Mouse (Mus musculus) heart, embryonic 11.5 days (tissue): ENCODE results near the gene Prkce. TPM values are rescaled to one million over a fixed set of nuclear protein-coding genes. Genes with fewer than 3 reads are reported as not detected.

Experiments
- ATAC-seq: fragments of 200-750 bp; cut with Nextera tagmentation; replicated peaks from 2 replicates; pipeline ENCODE4 v1.8.0; 2017; ENCODE audit warnings: moderate library complexity; ENCODE audit not compliant: insufficient number of reproducible peaks, low FRiP score, low TSS enrichment
- H3K27ac ChIP-seq: fragments of 300-500 bp; sonication (generic); 2 replicates; pipeline ENCODE4 v1.5.1; 2014; ENCODE audit warnings: mild to moderate bottlenecking, low read depth, low read length
- H3K27me3 ChIP-seq: fragments of 300-500 bp; sonication (generic); 2 replicates; pipeline ENCODE4 v1.6.1; 2014; ENCODE audit warnings: mild to moderate bottlenecking, low read length, mixed read lengths; ENCODE audit not compliant: control insufficient read depth, insufficient read depth
- H3K36me3 ChIP-seq: fragments of 300-500 bp; sonication (generic); 2 replicates; pipeline ENCODE4 v1.6.1; 2014; ENCODE audit warnings: mild to moderate bottlenecking, low read length, moderate library complexity, mixed read lengths; ENCODE audit not compliant: control insufficient read depth, insufficient read depth
- H3K4me1 ChIP-seq: fragments of 300-500 bp; sonication (generic); 2 replicates; pipeline ENCODE4 v1.6.1; 2014; ENCODE audit warnings: low read length; ENCODE audit not compliant: control insufficient read depth, insufficient read depth
- H3K4me2 ChIP-seq: fragments of 300-500 bp; sonication (generic); 2 replicates; pipeline ENCODE4 v1.6.1; 2014; ENCODE audit warnings: mild to moderate bottlenecking, moderate library complexity
- H3K4me3 ChIP-seq: fragments of 300-500 bp; sonication (generic); 2 replicates; pipeline ENCODE4 v1.5.1; 2014; ENCODE audit warnings: low read depth, low read length
- H3K9ac ChIP-seq: fragments of 300-500 bp; sonication (generic); 2 replicates; pipeline ENCODE4 v1.6.1; 2014; ENCODE audit warnings: mild to moderate bottlenecking, low read depth, low read length, moderate library complexity
- H3K9me3 ChIP-seq: fragments of 300-500 bp; sonication (generic); replicated peaks from 2 replicates; pipeline ENCODE4 v1.6.1; 2016; ENCODE audit warnings: low read length; ENCODE audit not compliant: control insufficient read depth
- WGBS: fragments of 180-500 bp; shearing (Covaris S2); extraction: QIAGEN DNeasy Blood & Tissue Kit; methylation state at CpG from one replicate; pipeline ENCODE4 v1.1.7; 2014; ENCODE audit not compliant: insufficient replicate concordance; 5-methylcytosine and 5-hydroxymethylcytosine counted together
- polyA plus RNA-seq: library from polyadenylated mRNA; unstranded; fragments of >200 nt; fragmentation: Nextera tagmentation; extraction: Ambion mirVana; gene quantifications from 2 replicates; pipeline ENCODE4 v1.2.1, GENCODE M21; 2014

Prkce gene
- polyA plus RNA-seq, 1 experiment from 2014 or later, result 12.8 TPM

GRCm38 (mm10) chr17:86208057-86208820 is 40.7 kb downstream of the Prkce start:
- H3K27me3 ChIP-seq, result no peaks in the 10 kb centered on the region
- no peak overlapping the region for H3K4me3 ChIP-seq
- H3K4me1 ChIP-seq, result peaks cover 48% of the 10 kb centered on the region
- no peak overlapping the region for H3K9ac ChIP-seq
- ATAC-seq, result no peak
- no peaks in the 10 kb centered on the region for H3K36me3 ChIP-seq
- H3K9me3 ChIP-seq, result no peaks in the 10 kb centered on the region
- no peak overlapping the region for H3K27ac ChIP-seq
- peak overlapping the region; percentile 55 for H3K4me2 ChIP-seq
- 23% methylated on average over 17 of the region's 17 CpGs for WGBS

- H3K9ac ChIP-seq, result no peak overlapping the region
- WGBS, result 75% methylated on average over 5 of the region's 5 CpGs
- H3K27me3 ChIP-seq, result no peaks in the 10 kb centered on the region
- ATAC-seq, result no peak
- H3K4me2 ChIP-seq, result no peak overlapping the region
- no peak overlapping the region for H3K27ac ChIP-seq
- H3K4me3 ChIP-seq, result no peak overlapping the region
- peaks cover 42% of the 10 kb centered on the region for H3K4me1 ChIP-seq
- H3K36me3 ChIP-seq, result no peaks in the 10 kb centered on the region
- H3K9me3 ChIP-seq, result no peaks in the 10 kb centered on the region
Measured at GRCm38 (mm10) chr17:86208821-86209186, 41.2 kb downstream of the Prkce start.

- H3K4me1 ChIP-seq, result peaks cover 34% of the 10 kb centered on the region
- H3K9ac ChIP-seq, result no peak overlapping the region
- no peaks in the 10 kb centered on the region for H3K27me3 ChIP-seq
- H3K9me3 ChIP-seq, result no peaks in the 10 kb centered on the region
- H3K4me2 ChIP-seq, result no peak overlapping the region
- 79% methylated on average over 13 of the region's 13 CpGs for WGBS
- no peaks in the 10 kb centered on the region for H3K36me3 ChIP-seq
- H3K4me3 ChIP-seq, result no peak overlapping the region
- ATAC-seq, result no peak
- no peak overlapping the region for H3K27ac ChIP-seq
Measured at GRCm38 (mm10) chr17:86209680-86210251, 42.2 kb downstream of the Prkce start.

GRCm38 (mm10) chr17:86212204-86212603 is 44.6 kb downstream of the Prkce start:
- Histone ChIP-seq H3K9me3 (no peaks in the 10 kb centered on the region), H3K27me3 (no peaks in the 10 kb centered on the region), H3K4me1 (peaks cover 22% of the 10 kb centered on the region), H3K36me3 (no peaks in the 10 kb centered on the region), H3K9ac (no peak overlapping the region), H3K4me3 (no peak overlapping the region), H3K4me2 (no peak overlapping the region), H3K27ac (no peak overlapping the region)
- WGBS, result 92% methylated on average over 3 of the region's 3 CpGs
- ATAC-seq, result no peak

- WGBS, result 35% methylated on average over 9 of the region's 9 CpGs
Measured at GRCm38 (mm10) chr17:86214285-86214684, 46.7 kb downstream of the Prkce start.

GRCm38 (mm10) chr17:86214741-86215140 is 47.2 kb downstream of the Prkce start:
- no peak overlapping the region for H3K9ac ChIP-seq
- no peaks in the 10 kb centered on the region for H3K9me3 ChIP-seq
- H3K27me3 ChIP-seq, result no peaks in the 10 kb centered on the region
- H3K4me1 ChIP-seq, result peaks cover 4% of the 10 kb centered on the region
- no peak overlapping the region for H3K27ac ChIP-seq
- no peak overlapping the region for H3K4me2 ChIP-seq
- ATAC-seq, result no peak
- H3K4me3 ChIP-seq, result no peak overlapping the region
- WGBS, result 80% methylated on average over 14 of the region's 14 CpGs
- H3K36me3 ChIP-seq, result no peaks in the 10 kb centered on the region

More at GRCm38 (mm10) chr17:86214285-86214684, 46.7 kb downstream of the Prkce start:
- Histone ChIP-seq H3K4me3 (no peak overlapping the region), H3K4me1 (peaks cover 9% of the 10 kb centered on the region), H3K27me3 (no peaks in the 10 kb centered on the region), H3K27ac (no peak overlapping the region), H3K36me3 (no peaks in the 10 kb centered on the region), H3K9me3 (no peaks in the 10 kb centered on the region), H3K9ac (no peak overlapping the region), H3K4me2 (no peak overlapping the region)
- ATAC-seq, result no peak

GRCm38 (mm10) chr17:86215771-86216170 is 48.2 kb downstream of the Prkce start:
- H3K36me3 ChIP-seq, result no peaks in the 10 kb centered on the region
- H3K27ac ChIP-seq, result no peak overlapping the region
- no peaks in the 10 kb centered on the region for H3K9me3 ChIP-seq
- no peak overlapping the region for H3K9ac ChIP-seq
- ATAC-seq, result no peak
- WGBS, result 74% methylated on average over 7 of the region's 7 CpGs
- H3K4me2 ChIP-seq, result no peak overlapping the region
- no peak overlapping the region for H3K4me3 ChIP-seq
- H3K27me3 ChIP-seq, result no peaks in the 10 kb centered on the region
- no peaks in the 10 kb centered on the region for H3K4me1 ChIP-seq

- no peak overlapping the region for H3K27ac ChIP-seq
- no peak overlapping the region for H3K4me3 ChIP-seq
- ATAC-seq, result no peak
- H3K36me3 ChIP-seq, result no peaks in the 10 kb centered on the region
- no peak overlapping the region for H3K9ac ChIP-seq
- H3K4me2 ChIP-seq, result no peak overlapping the region
- WGBS, result 78% methylated on average over 5 of the region's 5 CpGs
- no peaks in the 10 kb centered on the region for H3K9me3 ChIP-seq
- no peaks in the 10 kb centered on the region for H3K27me3 ChIP-seq
- no peaks in the 10 kb centered on the region for H3K4me1 ChIP-seq
Measured at GRCm38 (mm10) chr17:86217468-86217867, 49.9 kb downstream of the Prkce start.

- ATAC-seq, result no peak
- 68% methylated on average over 11 of the region's 11 CpGs for WGBS
Measured at GRCm38 (mm10) chr17:86218553-86218952, 51.0 kb downstream of the Prkce start.

More at GRCm38 (mm10) chr17:86218553-86218952, 51.0 kb downstream of the Prkce start:
- Histone ChIP-seq H3K4me2 (no peak overlapping the region), H3K27ac (no peak overlapping the region), H3K4me1 (no peaks in the 10 kb centered on the region), H3K9me3 (no peaks in the 10 kb centered on the region), H3K36me3 (no peaks in the 10 kb centered on the region), H3K4me3 (no peak overlapping the region), H3K9ac (no peak overlapping the region; the same call in 1 of the 2 replicates), H3K27me3 (no peaks in the 10 kb centered on the region)
